Mouse (Mus musculus) heart, embryonic 12.5 days (tissue): ENCODE data around the gene Ncoa4. TPM values are rescaled to one million over a fixed set of nuclear protein-coding genes. Genes with fewer than 3 reads are reported as not detected.

Experiments used
- ATAC-seq: fragments of 200-750 bp; cut with Nextera tagmentation; 2 replicates; pipeline ENCODE4 v1.8.0; 2017; ENCODE audit warnings: moderate TSS enrichment, moderate library complexity; ENCODE audit not compliant: insufficient number of reproducible peaks, low FRiP score
- H3K27ac ChIP-seq: fragments of 300-500 bp; sonication (generic); 2 replicates; pipeline ENCODE4 v1.5.1; 2016; ENCODE audit warnings: mild to moderate bottlenecking, moderate library complexity; ENCODE audit not compliant: poor library complexity, severe bottlenecking
- H3K27me3 ChIP-seq: fragments of 300-500 bp; sonication (generic); replicated peaks from 2 replicates; pipeline ENCODE4 v1.6.1; 2016; ENCODE audit warnings: mild to moderate bottlenecking, moderate library complexity
- H3K36me3 ChIP-seq: fragments of 300-500 bp; sonication (generic); 2 replicates; pipeline ENCODE4 v1.6.1; 2016; ENCODE audit warnings: mild to moderate bottlenecking, moderate library complexity
- H3K4me1 ChIP-seq: fragments of 300-500 bp; sonication (generic); replicated peaks from 2 replicates; pipeline ENCODE4 v1.6.1; 2016; ENCODE audit warnings: mild to moderate bottlenecking
- H3K4me2 ChIP-seq: fragments of 300-500 bp; sonication (generic); 2 replicates; pipeline ENCODE4 v1.6.1; 2016; ENCODE audit warnings: mild to moderate bottlenecking, moderate library complexity
- H3K4me3 ChIP-seq: fragments of 300-500 bp; sonication (generic); 2 replicates; pipeline ENCODE4 v1.5.1; 2016; ENCODE audit warnings: mild to moderate bottlenecking
- H3K9ac ChIP-seq: fragments of 300-500 bp; sonication (generic); 2 replicates; pipeline ENCODE4 v1.6.1; 2016; ENCODE audit warnings: mild to moderate bottlenecking, moderate library complexity
- H3K9me3 ChIP-seq: fragments of 300-500 bp; sonication (generic); replicated peaks from 2 replicates; pipeline ENCODE4 v1.6.1; 2016; ENCODE audit warnings: mild to moderate bottlenecking, moderate library complexity
- WGBS: fragments of 180-500 bp; shearing (Covaris S2); methylation state at CpG from one replicate; pipeline ENCODE4 v1.1.7; 2016; 5-methylcytosine and 5-hydroxymethylcytosine counted together
- polyA plus RNA-seq: library from polyadenylated mRNA; unstranded; fragments of >200 nt; fragmentation: Nextera tagmentation; extraction: Ambion mirVana; gene quantifications from 2 replicates; pipeline ENCODE4 v1.2.1, GENCODE M21; 2016

Gene Ncoa4
- polyA plus RNA-seq, 1 experiment from 2014 or later = 146 TPM

DNA sequence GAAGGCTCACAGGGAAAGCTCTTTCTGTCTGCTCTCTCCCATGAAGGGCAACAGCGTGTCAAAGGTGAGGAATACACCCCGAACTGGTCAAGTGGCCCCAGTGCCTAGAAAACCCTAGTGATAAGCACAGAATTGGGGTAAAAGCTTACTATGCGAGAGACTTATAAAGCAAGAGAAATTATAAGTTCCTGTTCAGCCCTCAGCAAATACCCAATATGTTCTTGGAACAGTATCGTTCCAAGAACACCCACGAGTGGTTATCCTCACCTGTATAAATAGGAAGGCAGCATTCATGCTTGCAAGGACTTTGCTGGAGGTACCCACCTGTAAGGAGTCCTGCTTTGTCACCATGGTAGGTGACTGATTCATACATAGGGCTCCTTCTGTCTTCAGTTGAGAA lies 17.9 kb upstream of the Ncoa4 start, which contains the start of gene Msmb:
Msmb (plus strand) TSS at position 301 of the 400 bp plus-strand sequence.
- no peaks in the 10 kb centered on the region for H3K36me3 ChIP-seq
- no peak for ATAC-seq
- no peak within 1 kb of the TSS for H3K9ac ChIP-seq
- no peaks in the 10 kb centered on the region for H3K9me3 ChIP-seq
- H3K4me1 ChIP-seq = peaks cover 9% of the 10 kb centered on the region
- H3K4me2 ChIP-seq = no peak within 1 kb of the TSS
- no peaks in the 10 kb centered on the region for H3K27me3 ChIP-seq
- H3K4me3 ChIP-seq = no peak within 1 kb of the TSS
- WGBS = 86% methylated on average over 5 of the region's 5 CpGs
- H3K27ac ChIP-seq = no peak within 1 kb of the TSS

DNA sequence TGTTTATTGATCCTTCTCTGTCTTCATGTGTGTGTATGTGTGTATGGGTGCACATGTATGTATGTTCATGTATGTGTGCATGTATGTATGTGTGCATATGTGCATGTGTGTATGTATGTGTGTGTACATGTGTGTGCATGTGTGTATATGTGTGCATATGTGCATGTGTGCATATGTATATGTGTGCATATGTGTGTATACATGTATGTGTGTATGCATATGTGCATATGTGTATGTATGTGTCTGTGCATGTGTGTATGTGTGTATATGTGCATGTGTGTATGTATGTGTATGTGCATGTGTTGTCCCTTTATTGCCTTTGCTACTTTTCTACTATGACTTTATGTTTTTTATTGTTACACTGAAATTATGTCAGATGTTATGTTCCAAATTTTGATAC lies 14.9 kb upstream of the Ncoa4 start:
- H3K36me3 ChIP-seq = no peaks in the 10 kb centered on the region
- no peak overlapping the region for H3K4me3 ChIP-seq
- no peak for ATAC-seq
- 0 out of 2 replicates have a peak, but pooled peaks cover 4% of the 10 kb centered on the region for H3K9me3 ChIP-seq
- H3K27me3 ChIP-seq = no peaks in the 10 kb centered on the region
- no peak overlapping the region for H3K9ac ChIP-seq
- H3K4me2 ChIP-seq = no peak overlapping the region
- H3K4me1 ChIP-seq = peaks cover 9% of the 10 kb centered on the region
- no peak overlapping the region for H3K27ac ChIP-seq

DNA sequence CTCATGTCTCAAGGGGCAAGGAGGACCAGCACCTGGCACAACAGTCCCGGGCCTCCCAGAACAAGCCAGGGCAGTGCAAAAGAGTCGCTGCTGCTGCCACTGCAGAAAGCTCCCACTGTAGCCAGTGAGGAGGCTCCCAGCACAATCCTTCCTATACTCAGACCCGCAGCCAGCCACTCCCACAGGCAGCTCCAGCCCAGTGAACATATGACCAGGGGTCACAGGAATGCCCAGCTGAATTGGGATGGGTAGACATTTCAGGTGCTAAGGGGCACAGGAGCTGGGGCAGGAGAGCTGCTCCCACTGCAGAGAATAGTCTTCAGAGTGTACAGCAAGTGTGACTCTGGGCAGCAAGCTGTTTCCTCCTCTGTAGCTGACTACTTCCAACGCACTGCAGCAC lies 14.3 kb upstream of the Ncoa4 start:
- peak overlapping the region; percentile 38 for H3K27ac ChIP-seq
- H3K4me3 ChIP-seq = no peak overlapping the region
- 52% methylated on average over 4 of the region's 4 CpGs for WGBS
- peak; percentile 49; the same call in 1 of the 2 replicates for ATAC-seq
- H3K4me1 ChIP-seq = peaks cover 9% of the 10 kb centered on the region
- H3K36me3 ChIP-seq = no peaks in the 10 kb centered on the region
- no peaks in the 10 kb centered on the region for H3K27me3 ChIP-seq
- no peak overlapping the region for H3K9ac ChIP-seq
- H3K4me2 ChIP-seq = peak overlapping the region; percentile 7; the same call in 1 of the 2 replicates
- H3K9me3 ChIP-seq = 0 out of 2 replicates have a peak, but pooled peaks cover 4% of the 10 kb centered on the region

DNA sequence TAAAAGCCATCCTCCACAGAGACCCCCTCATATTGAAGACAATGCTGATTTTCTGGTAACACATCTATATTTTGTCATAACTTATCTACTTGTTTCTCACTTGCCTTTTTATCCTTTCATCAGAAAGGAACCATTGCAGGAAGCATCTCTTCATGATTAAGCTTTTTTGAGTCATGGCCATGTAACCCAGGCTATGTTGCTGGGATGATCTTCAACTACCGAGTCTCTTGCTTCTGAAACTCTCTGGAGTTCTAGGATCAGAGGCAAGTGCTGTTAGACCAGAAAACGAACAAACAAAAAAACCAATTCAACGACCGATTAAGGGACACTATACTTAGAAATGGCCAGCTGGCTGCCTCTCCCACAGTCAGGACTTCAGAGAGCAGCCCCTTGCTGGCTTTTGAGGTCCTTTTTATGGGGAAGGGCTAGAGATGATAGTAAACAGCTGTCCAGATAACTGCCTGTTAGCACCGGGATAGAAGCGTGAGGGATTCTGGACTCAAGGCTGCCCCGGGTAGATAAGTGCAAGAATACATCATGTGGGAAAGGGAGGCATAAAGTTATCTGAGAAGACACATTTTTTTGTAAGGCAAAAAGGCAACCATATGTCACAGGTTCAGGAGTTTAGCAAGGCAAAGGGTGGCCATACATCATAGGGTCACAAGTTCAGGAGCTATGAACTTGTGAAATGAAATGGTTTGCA lies 13.7 kb upstream of the Ncoa4 start:
- Histone ChIP-seq H3K4me3 (no peak overlapping the region), H3K4me2 (peak overlapping the region; percentile 7; the same call in 1 of the 2 replicates), H3K27me3 (no peaks in the 10 kb centered on the region), H3K4me1 (peaks cover 9% of the 10 kb centered on the region), H3K9me3 (0 out of 2 replicates have a peak, but pooled peaks cover 4% of the 10 kb centered on the region), H3K9ac (no peak overlapping the region), H3K36me3 (no peaks in the 10 kb centered on the region), H3K27ac (peak overlapping the region; percentile 38)
- WGBS = 34% methylated on average over 7 of the region's 7 CpGs
- peak; percentile 86 for ATAC-seq

DNA sequence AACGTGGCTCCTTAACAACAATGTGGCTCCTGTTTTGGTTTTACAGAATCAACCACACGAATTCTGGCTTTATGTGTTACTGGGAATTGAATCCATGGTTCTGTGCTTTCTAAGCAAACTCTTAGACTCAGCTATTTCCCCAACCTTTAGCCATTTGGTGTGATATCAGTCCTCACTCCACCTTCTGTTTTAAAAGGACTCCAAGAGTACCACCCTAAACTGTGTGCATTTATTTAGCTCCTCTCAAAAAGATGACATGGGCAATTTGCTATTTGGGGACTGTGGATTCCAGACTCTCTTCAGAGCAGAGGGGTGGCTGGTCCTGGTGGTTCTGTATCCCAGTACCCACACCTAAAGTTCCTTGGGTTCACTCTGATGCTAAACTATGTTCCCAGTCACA lies 13.1 kb upstream of the Ncoa4 start:
- Histone ChIP-seq H3K36me3 (no peaks in the 10 kb centered on the region), H3K27ac (no peak overlapping the region), H3K9me3 (0 out of 2 replicates have a peak, but pooled peaks cover 4% of the 10 kb centered on the region), H3K9ac (no peak overlapping the region), H3K4me2 (no peak overlapping the region), H3K27me3 (no peaks in the 10 kb centered on the region), H3K4me1 (peaks cover 9% of the 10 kb centered on the region), H3K4me3 (no peak overlapping the region)
- WGBS = 64% methylated on average over 2 of the region's 2 CpGs
- ATAC-seq = no peak

DNA sequence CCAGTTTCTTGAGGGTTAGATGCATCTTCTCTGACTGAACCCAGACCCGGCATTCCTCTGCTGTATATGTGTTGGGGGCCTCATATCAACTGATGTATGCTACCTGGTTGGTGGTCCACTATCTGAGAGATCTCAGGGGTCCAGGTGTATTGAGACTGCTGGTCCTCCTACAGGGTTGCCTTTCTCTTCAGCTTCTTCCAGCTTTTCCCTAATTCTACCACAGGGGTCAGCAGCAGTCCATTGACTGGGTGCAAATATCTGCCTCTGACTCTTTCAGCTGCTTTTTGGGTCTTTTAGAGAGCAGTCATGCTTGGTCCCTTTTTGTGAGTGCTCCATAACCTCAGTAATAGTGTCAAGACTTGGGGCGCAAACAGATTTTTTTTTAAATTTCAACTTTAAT lies 8.8 kb upstream of the Ncoa4 start:
- no peak overlapping the region for H3K27ac ChIP-seq
- H3K9ac ChIP-seq = no peak overlapping the region
- 0 out of 2 replicates have a peak, but pooled peaks cover 4% of the 10 kb centered on the region for H3K9me3 ChIP-seq
- 76% methylated on average over 2 of the region's 2 CpGs for WGBS
- no peaks in the 10 kb centered on the region for H3K36me3 ChIP-seq
- H3K4me2 ChIP-seq = no peak overlapping the region
- 0 out of 2 replicates have a peak, but pooled peaks cover 3% of the 10 kb centered on the region for H3K4me1 ChIP-seq
- no peak for ATAC-seq
- H3K4me3 ChIP-seq = no peak overlapping the region
- H3K27me3 ChIP-seq = no peaks in the 10 kb centered on the region

DNA sequence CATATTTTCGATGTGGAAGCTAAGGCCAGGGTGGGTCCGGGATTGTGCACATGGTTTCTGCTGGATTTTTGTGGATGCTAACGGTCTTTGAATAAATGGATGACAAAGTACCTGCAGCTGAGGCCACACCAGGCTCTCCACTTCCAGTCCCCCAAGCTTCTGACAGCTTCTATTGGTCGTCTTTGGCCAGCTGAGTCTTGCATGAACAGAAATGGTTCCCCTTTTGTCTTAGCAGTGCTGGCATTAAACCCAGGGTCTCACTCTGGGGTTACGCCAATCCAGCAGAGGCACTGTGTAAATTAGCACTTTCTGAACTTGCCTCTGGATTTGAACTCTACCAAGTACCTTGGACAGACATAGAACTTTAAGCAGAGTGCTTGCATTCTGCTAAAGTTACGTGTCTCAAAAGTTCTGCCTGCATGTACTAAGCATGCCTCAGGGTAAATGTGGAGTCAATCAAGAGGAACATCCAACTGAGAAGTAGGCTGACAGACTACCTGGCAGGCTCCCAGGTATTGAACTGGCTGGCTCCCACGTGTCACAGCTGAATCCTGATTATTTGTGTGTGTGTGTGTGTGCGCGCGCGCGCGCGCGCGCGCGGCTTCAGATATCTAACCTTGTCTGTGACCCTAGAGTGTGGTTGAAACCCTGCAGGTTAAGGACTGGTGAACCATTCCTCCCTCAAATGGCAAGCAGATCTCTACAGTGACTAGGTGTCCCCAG lies 7.3 kb upstream of the Ncoa4 start:
- H3K9me3 ChIP-seq = 0 out of 2 replicates have a peak, but pooled peaks cover 4% of the 10 kb centered on the region
- H3K4me2 ChIP-seq = no peak overlapping the region
- H3K4me1 ChIP-seq = no peaks in the 10 kb centered on the region
- no peak overlapping the region for H3K4me3 ChIP-seq
- ATAC-seq = no peak
- no peak overlapping the region for H3K27ac ChIP-seq
- no peaks in the 10 kb centered on the region for H3K27me3 ChIP-seq
- H3K36me3 ChIP-seq = no peaks in the 10 kb centered on the region
- WGBS = 89% methylated on average over 18 of the region's 18 CpGs
- H3K9ac ChIP-seq = no peak overlapping the region

DNA sequence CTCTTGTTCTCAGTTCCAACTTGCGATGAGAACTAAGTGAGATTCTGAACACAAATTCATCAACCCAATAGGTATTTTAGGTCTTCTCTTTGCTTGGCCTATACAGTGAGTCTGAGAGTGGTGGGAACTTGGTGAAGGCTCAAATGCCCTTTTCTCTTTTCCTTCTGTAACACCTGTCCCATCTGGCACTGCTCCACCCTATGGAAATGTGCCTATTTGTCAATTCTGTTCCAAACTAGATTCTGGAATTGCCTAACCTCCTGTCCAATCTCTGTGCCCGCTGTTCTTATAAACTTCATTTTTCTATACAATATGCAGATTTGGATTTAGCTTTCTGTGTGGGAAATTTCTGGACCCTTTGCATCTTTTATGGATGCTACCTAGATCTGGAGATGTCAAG lies 6.5 kb upstream of the Ncoa4 start:
- Histone ChIP-seq H3K36me3 (no peaks in the 10 kb centered on the region), H3K4me3 (no peak overlapping the region), H3K27ac (no peak overlapping the region), H3K27me3 (no peaks in the 10 kb centered on the region), H3K4me2 (no peak overlapping the region), H3K9ac (no peak overlapping the region), H3K9me3 (no peaks in the 10 kb centered on the region), H3K4me1 (no peaks in the 10 kb centered on the region)
- ATAC-seq = no peak
- WGBS = 85% methylated on average over 2 of the region's 2 CpGs

DNA sequence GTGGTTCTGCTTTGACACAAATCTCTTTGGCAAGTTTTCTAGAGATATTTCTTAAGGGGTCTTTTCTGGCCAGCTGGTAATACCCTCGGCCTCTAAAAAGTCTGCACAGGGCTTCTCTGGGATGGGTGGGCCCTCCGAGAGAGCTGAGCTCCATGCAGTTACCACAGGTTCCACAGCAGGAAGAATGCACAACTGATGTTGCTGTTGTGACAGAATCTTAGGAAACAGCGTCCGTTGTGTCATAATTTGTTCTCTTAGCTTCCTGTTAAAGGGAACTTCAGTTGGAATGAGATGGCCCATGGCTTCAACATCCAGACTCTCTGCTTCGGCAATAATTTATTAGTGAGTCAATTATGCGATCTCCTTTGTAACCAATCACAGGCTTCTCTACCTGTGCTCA lies 4.9 kb upstream of the Ncoa4 start:
- WGBS = 85% methylated on average over 6 of the region's 6 CpGs
- no peak overlapping the region for H3K4me2 ChIP-seq
- no peak overlapping the region for H3K9ac ChIP-seq
- H3K4me1 ChIP-seq = peaks cover 5% of the 10 kb centered on the region
- no peaks in the 10 kb centered on the region for H3K27me3 ChIP-seq
- H3K36me3 ChIP-seq = no peaks in the 10 kb centered on the region
- H3K27ac ChIP-seq = no peak overlapping the region
- H3K4me3 ChIP-seq = no peak overlapping the region
- ATAC-seq = no peak
- H3K9me3 ChIP-seq = no peaks in the 10 kb centered on the region

DNA sequence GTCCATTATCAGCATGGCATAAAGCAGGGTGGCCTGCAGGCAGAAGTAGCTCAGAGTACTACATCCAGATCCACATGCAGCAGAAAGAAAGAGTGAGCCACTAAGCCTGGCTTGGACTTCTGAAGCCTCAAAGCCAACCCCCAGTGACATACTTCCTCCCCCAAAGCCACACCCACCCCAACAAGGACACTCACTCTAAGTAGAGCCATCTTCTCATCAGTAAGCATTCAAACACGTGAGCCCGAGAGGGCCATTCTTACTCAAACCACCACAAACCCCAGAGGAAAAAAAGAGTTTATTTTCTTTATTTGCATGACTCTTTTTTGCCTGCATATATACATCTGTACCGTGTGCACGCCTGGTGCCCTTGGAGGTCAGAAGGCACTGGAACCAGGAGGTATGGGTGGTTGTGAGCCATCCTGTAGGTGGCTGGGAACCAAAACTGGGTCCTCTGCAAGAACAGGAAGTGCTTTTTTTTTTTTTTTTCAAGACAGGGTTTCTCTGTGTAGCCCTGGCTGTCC lies 455 bp upstream of the Ncoa4 start:
- Histone ChIP-seq H3K4me3 (peak overlapping the region; percentile 97), H3K4me2 (peak overlapping the region; percentile 90), H3K36me3 (no peaks in the 10 kb centered on the region), H3K27me3 (no peaks in the 10 kb centered on the region), H3K4me1 (peaks cover 29% of the 10 kb centered on the region), H3K27ac (peak overlapping the region; percentile 96), H3K9ac (0 out of 2 replicates have a peak overlapping the region, but pooled peaks have one; percentile 41), H3K9me3 (no peaks in the 10 kb centered on the region)
- WGBS = 37% methylated on average over 4 of the region's 4 CpGs
- ATAC-seq = no peak

DNA sequence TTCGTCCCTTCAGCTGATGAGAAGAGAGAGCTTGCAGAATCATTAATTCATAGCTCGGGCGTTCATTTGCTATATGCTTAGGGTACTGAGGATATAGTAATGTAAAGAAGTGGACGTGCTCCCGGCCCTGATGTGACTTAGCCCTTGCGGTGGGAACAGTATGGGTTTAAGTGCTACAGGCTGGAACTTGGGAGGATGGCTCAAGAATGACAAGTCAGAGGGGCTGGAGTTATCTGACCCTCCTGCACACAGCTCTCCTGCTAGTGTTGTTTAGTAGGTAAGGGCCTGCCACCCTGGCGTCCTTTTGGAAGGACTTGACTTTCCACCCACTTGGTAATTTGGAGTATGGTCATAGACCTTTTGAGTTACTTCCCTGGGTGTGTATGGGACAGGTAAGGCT lies 898 bp downstream of the Ncoa4 start:
- Histone ChIP-seq H3K9me3 (no peaks in the 10 kb centered on the region), H3K27ac (peak overlapping the region; percentile 96), H3K9ac (peak overlapping the region; percentile 96), H3K4me1 (peaks cover 42% of the 10 kb centered on the region), H3K4me2 (peak overlapping the region; percentile 90), H3K4me3 (peak overlapping the region; percentile 97), H3K36me3 (no peaks in the 10 kb centered on the region), H3K27me3 (no peaks in the 10 kb centered on the region)
- WGBS = 25% methylated on average over 7 of the region's 7 CpGs
- 0 out of 2 replicates have a peak, but pooled peaks have one; percentile 24 for ATAC-seq
